Mouse (Mus musculus): Measurements from ENCODE around the gene Gm12184.

GRCm38 (mm10) chr11:48835923-48836322 is 9.5 kb upstream of the Gm12184 start:
- TF ChIP-seq POLR2A (IDR thresholded peaks at IDR 0.05; ENCODE audit: low read depth, low read length) (no peak), CTCF (IDR thresholded peaks at IDR 0.05; ENCODE audit: extremely low read depth, insufficient read length, insufficient replicate concordance, low read depth, low read length) (no peak)

Data from small intestine, adult 2 months (tissue).